Mouse (Mus musculus): ENCODE data around the gene Rbpms2. TPM values are rescaled to one million over a fixed set of nuclear protein-coding genes. Genes with fewer than 3 reads are reported as not detected.

Rbpms2 gene
- polyA plus RNA-seq, 2 experiments, result 10.3 to 19.3 TPM

DNA sequence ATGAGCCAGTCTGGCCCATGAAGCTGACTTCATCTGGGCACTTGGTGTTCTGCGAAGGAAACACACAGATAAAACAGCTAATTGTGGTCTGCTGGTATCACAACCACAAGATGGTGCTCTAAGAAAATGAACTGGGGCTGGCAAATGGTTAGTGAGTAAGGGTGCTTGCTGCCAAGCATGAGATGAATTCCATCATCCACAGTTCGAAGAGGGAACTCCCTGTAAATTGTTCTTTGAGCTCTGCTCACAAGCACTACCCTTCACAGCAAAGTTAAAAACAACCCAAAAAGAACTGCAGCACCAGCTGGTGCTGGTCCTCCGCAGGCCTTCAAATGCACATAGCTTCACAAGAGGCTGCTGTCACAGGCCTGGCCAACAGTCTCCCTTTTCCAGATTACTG lies 66.2 kb downstream of the Rbpms2 start:
- ATAC-seq (ENCODE audit: low FRiP score, low read depth), result no peak
- H3K4me1 ChIP-seq (ENCODE audit: control insufficient read depth, insufficient read depth, low read length), result peaks cover 6% of the 10 kb centered on the region; the same call in 1 of the 2 replicates
- peak; percentile 68 for DNase-seq (ENCODE audit: low spot score)
- H3K9me3 ChIP-seq (ENCODE audit: control insufficient read depth, low read length), result no peaks in the 10 kb centered on the region
- no peak for TF ChIP-seq POLR2A (IDR thresholded peaks at IDR 0.05; ENCODE audit: borderline replicate concordance, extremely low read depth, insufficient read depth, insufficient read length)
- H3K27me3 ChIP-seq (ENCODE audit: control insufficient read depth, insufficient read depth, low read length), result no peaks in the 10 kb centered on the region
- H3K9ac ChIP-seq (ENCODE audit: low read depth, low read length, severe bottlenecking), result no peak overlapping the region
- H3K36me3 ChIP-seq (ENCODE audit: control insufficient read depth, insufficient read depth, low read length), result peaks cover 91% of the 10 kb centered on the region
- H3K4me2 ChIP-seq (replicated peaks; ENCODE audit: low read depth, low read length, severe bottlenecking), result no peak overlapping the region
- H3K4me3 ChIP-seq (replicated peaks; ENCODE audit: low read length), result no peak overlapping the region
- no peak overlapping the region for H3K27ac ChIP-seq (replicated peaks; ENCODE audit: low read depth, low read length)
- whole genome bisulfite sequencing, result 66% methylated on average over 3 of the region's 3 CpGs

- ATAC-seq (ENCODE audit: low FRiP score, low read depth) (no peak), DNase-seq (ENCODE audit: low spot score) (no peak)
- Histone ChIP-seq H3K4me2 (replicated peaks; ENCODE audit: low read depth, low read length, severe bottlenecking) (no peak overlapping the region), H3K27me3 (ENCODE audit: control insufficient read depth, insufficient read depth, low read length) (no peaks in the 10 kb centered on the region), H3K27ac (replicated peaks; ENCODE audit: low read depth, low read length) (0 out of 2 replicates have a peak overlapping the region, but pooled peaks have one; percentile 5), H3K4me1 (ENCODE audit: control insufficient read depth, insufficient read depth, low read length) (peaks cover 6% of the 10 kb centered on the region; the same call in 1 of the 2 replicates), H3K4me3 (replicated peaks; ENCODE audit: low read length) (no peak overlapping the region), H3K36me3 (ENCODE audit: control insufficient read depth, insufficient read depth, low read length) (peaks cover 92% of the 10 kb centered on the region), H3K9ac (ENCODE audit: low read depth, low read length, severe bottlenecking) (no peak overlapping the region), H3K9me3 (ENCODE audit: control insufficient read depth, low read length) (no peaks in the 10 kb centered on the region)
- no peak for TF ChIP-seq POLR2A (IDR thresholded peaks at IDR 0.05; ENCODE audit: borderline replicate concordance, extremely low read depth, insufficient read depth, insufficient read length)
Observed at GRCm38 (mm10) chr9:65696337-65696736, 66.9 kb downstream of the Rbpms2 start.

DNA sequence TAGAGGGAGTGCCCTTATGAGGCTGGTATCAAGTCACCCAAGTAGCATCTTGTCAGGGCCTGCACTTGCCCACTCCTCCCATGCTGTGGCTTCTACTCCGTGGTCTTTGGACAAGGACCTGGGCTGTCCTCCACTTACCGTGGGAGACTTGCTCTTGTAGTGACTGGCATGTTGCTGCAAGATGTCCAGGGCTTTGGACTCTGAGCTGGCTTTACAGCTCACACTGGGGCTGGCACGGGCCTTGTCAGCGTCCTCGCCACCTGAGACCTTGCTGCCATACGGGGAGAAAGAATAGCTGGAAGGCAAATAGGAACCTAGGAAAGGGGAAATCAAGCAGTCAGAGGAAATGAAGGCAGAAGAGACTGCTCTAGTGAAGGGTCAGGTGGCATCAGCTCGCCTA lies 67.9 kb downstream of the Rbpms2 start:
- peaks cover 92% of the 10 kb centered on the region for H3K36me3 ChIP-seq (ENCODE audit: control insufficient read depth, insufficient read depth, low read length)
- no peak overlapping the region for H3K4me2 ChIP-seq (replicated peaks; ENCODE audit: low read depth, low read length, severe bottlenecking)
- no peak overlapping the region for H3K4me3 ChIP-seq (replicated peaks; ENCODE audit: low read length)
- H3K4me1 ChIP-seq (ENCODE audit: control insufficient read depth, insufficient read depth, low read length), result peaks cover 6% of the 10 kb centered on the region; the same call in 1 of the 2 replicates
- no peak overlapping the region for H3K9ac ChIP-seq (ENCODE audit: low read depth, low read length, severe bottlenecking)
- ATAC-seq (ENCODE audit: low FRiP score, low read depth) (no peak), DNase-seq (ENCODE audit: low spot score) (no peak)
- H3K27me3 ChIP-seq (ENCODE audit: control insufficient read depth, insufficient read depth, low read length), result no peaks in the 10 kb centered on the region
- WGBS, result 77% methylated on average over 7 of the region's 7 CpGs
- H3K9me3 ChIP-seq (ENCODE audit: control insufficient read depth, low read length), result no peaks in the 10 kb centered on the region
- H3K27ac ChIP-seq (replicated peaks; ENCODE audit: low read depth, low read length), result no peak overlapping the region
- no peak for TF ChIP-seq POLR2A (IDR thresholded peaks at IDR 0.05; ENCODE audit: borderline replicate concordance, extremely low read depth, insufficient read depth, insufficient read length)

DNA sequence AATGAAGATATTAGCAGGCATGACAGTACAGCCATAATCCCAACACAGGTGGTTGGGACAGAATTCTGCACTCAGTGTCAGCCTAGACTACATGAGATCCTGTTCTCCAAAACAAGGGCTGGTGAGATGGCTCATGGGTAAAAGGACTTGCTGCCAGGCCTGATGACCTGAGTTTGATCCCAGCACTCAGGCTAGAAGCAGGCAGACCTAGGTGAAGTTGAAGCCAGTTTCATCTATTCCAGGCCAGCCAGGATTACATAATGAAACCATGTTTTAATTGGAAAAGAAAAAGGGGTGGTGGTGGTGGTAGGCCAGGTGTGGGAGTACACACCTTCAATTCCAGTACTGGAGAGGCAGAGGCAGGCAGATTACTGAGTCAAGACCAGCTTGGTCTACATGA lies 68.5 kb downstream of the Rbpms2 start:
- ATAC-seq (ENCODE audit: low FRiP score, low read depth), result no peak
- H3K4me2 ChIP-seq (replicated peaks; ENCODE audit: low read depth, low read length, severe bottlenecking), result no peak overlapping the region

DNA sequence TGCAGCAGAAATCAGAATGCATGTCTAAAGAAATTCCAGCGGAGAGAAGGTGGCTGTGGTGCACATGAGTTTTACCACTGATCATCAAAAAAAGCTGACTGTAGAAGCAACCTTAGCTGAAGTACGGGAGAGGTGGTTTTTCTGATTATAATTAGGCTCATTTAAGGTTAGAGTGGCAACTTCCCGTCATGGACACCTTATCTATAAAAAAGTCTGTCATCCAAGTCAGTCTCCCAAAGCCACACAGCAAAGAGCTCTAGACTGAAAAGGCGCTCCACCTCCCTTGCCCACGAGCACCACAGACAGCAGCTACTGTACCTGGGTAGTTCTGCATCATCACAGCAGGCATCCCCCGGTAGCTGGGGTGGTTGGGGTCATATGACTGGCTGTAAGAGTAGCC lies 71.1 kb downstream of the Rbpms2 start:
- Histone ChIP-seq H3K4me3 (replicated peaks; ENCODE audit: low read length) (no peak overlapping the region), H3K4me2 (replicated peaks; ENCODE audit: low read depth, low read length, severe bottlenecking) (no peak overlapping the region), H3K27me3 (ENCODE audit: control insufficient read depth, insufficient read depth, low read length) (no peaks in the 10 kb centered on the region), H3K9me3 (ENCODE audit: control insufficient read depth, low read length) (no peaks in the 10 kb centered on the region), H3K9ac (ENCODE audit: low read depth, low read length, severe bottlenecking) (no peak overlapping the region), H3K4me1 (ENCODE audit: control insufficient read depth, insufficient read depth, low read length) (no peaks in the 10 kb centered on the region), H3K27ac (replicated peaks; ENCODE audit: low read depth, low read length) (no peak overlapping the region), H3K36me3 (ENCODE audit: control insufficient read depth, insufficient read depth, low read length) (peaks cover 82% of the 10 kb centered on the region)
- DNase-seq (ENCODE audit: low spot score) (no peak), ATAC-seq (ENCODE audit: low FRiP score, low read depth) (no peak)
- TF ChIP-seq POLR2A (IDR thresholded peaks at IDR 0.05; ENCODE audit: borderline replicate concordance, extremely low read depth, insufficient read depth, insufficient read length), result no peak
- WGBS, result 85% methylated on average over 6 of the region's 6 CpGs

More for the DNA sequence above, 68.5 kb downstream of the Rbpms2 start:
- Histone ChIP-seq H3K9me3 (ENCODE audit: control insufficient read depth, low read length) (no peaks in the 10 kb centered on the region), H3K27me3 (ENCODE audit: control insufficient read depth, insufficient read depth, low read length) (no peaks in the 10 kb centered on the region), H3K4me3 (replicated peaks; ENCODE audit: low read length) (no peak overlapping the region), H3K36me3 (ENCODE audit: control insufficient read depth, insufficient read depth, low read length) (peaks cover 93% of the 10 kb centered on the region), H3K9ac (ENCODE audit: low read depth, low read length, severe bottlenecking) (no peak overlapping the region), H3K4me1 (ENCODE audit: control insufficient read depth, insufficient read depth, low read length) (peaks cover 3% of the 10 kb centered on the region; the same call in 1 of the 2 replicates), H3K27ac (replicated peaks; ENCODE audit: low read depth, low read length) (no peak overlapping the region)
- no peak for DNase-seq (ENCODE audit: low spot score)
- TF ChIP-seq POLR2A (IDR thresholded peaks at IDR 0.05; ENCODE audit: borderline replicate concordance, extremely low read depth, insufficient read depth, insufficient read length), result no peak

DNA sequence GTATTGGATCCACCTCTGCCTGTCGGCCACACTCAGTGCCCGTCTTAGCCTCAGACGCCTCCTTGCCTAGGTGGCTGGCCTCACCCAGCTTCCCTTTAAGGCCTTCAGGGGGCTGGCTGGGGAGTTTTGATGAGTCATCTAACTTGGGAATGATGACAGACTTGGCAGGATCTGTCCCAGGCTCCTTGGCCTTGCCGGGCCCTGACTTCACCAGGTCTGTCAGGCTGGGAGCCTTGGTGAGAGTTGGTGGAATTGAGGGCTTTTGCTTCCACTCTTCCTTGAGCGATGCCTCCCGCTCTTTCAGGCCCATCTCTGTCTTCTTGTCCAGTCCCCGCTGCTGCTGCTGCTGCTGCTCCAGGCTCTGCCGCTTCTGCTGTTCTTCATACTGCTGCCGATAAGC lies 72.8 kb downstream of the Rbpms2 start:
- 90% methylated on average over 9 of the region's 9 CpGs for WGBS
- Histone ChIP-seq H3K27me3 (ENCODE audit: control insufficient read depth, insufficient read depth, low read length) (no peaks in the 10 kb centered on the region), H3K4me2 (replicated peaks; ENCODE audit: low read depth, low read length, severe bottlenecking) (no peak overlapping the region), H3K4me1 (ENCODE audit: control insufficient read depth, insufficient read depth, low read length) (no peaks in the 10 kb centered on the region), H3K9me3 (ENCODE audit: control insufficient read depth, low read length) (no peaks in the 10 kb centered on the region), H3K27ac (replicated peaks; ENCODE audit: low read depth, low read length) (no peak overlapping the region), H3K36me3 (ENCODE audit: control insufficient read depth, insufficient read depth, low read length) (peaks cover 68% of the 10 kb centered on the region), H3K4me3 (replicated peaks; ENCODE audit: low read length) (no peak overlapping the region), H3K9ac (ENCODE audit: low read depth, low read length, severe bottlenecking) (no peak overlapping the region)
- no peak for DNase-seq (ENCODE audit: low spot score)
- ATAC-seq (ENCODE audit: low FRiP score, low read depth), result no peak
- TF ChIP-seq POLR2A (IDR thresholded peaks at IDR 0.05; ENCODE audit: borderline replicate concordance, extremely low read depth, insufficient read depth, insufficient read length), result no peak

Measured in limb, embryonic 14.5 days (tissue).